Mouse (Mus musculus) C2C12 (cell line): ENCODE results near the gene Chek1. TPM values are rescaled to one million over a fixed set of nuclear protein-coding genes. Genes with fewer than 3 reads are reported as not detected.

Experiments used
- H3K27me3 ChIP-seq: one replicate; pipeline ENCODE4 v1.6.1; 2011; ENCODE audit not compliant: control insufficient read depth, insufficient read depth, insufficient read length
- H3K36me3 ChIP-seq: one replicate; pipeline ENCODE4 v1.6.1; 2011; ENCODE audit not compliant: control insufficient read depth, insufficient read depth
- H3K4me3 ChIP-seq: one replicate; pipeline ENCODE4 v1.5.1; 2011; ENCODE audit warnings: mild to moderate bottlenecking, control low read depth; ENCODE audit not compliant: poor library complexity, insufficient read depth, severe bottlenecking
- H3K79me2 ChIP-seq: one replicate; pipeline ENCODE4 v1.6.1; 2011; ENCODE audit not compliant: control insufficient read depth, insufficient read depth
- H3K79me3 ChIP-seq: one replicate; pipeline ENCODE4 v1.6.1; 2011; ENCODE audit warnings: low read depth, control low read depth
- H3ac ChIP-seq: one replicate; pipeline ENCODE3; 2011; ENCODE audit warnings: low read depth; ENCODE audit not compliant: control insufficient read depth, insufficient read length
- CEBPB ChIP-seq: IDR thresholded peaks from one replicate; pipeline ENCODE4 v1.6.1; 2011; ENCODE audit warnings: low read depth, mild to moderate bottlenecking, control low read depth, moderate library complexity
- CTCF ChIP-seq: IDR thresholded peaks from one replicate; pipeline ENCODE4 v1.5.1; 2011; ENCODE audit not compliant: control insufficient read depth, insufficient read depth, insufficient read length
- FOSL1 ChIP-seq: IDR thresholded peaks from one replicate; pipeline ENCODE4 v1.8.0; 2011; ENCODE audit warnings: mild to moderate bottlenecking, low read length; ENCODE audit not compliant: poor library complexity, insufficient read depth, severe bottlenecking
- MAX ChIP-seq: IDR thresholded peaks from one replicate; pipeline ENCODE4 v1.6.1; 2011; ENCODE audit warnings: mild to moderate bottlenecking, control low read depth
- MYOD1 ChIP-seq: IDR thresholded peaks from one replicate; pipeline ENCODE4 v1.6.1; 2011; ENCODE audit warnings: low read depth; ENCODE audit not compliant: control insufficient read depth, insufficient read length
- MYOG ChIP-seq: IDR thresholded peaks from one replicate; pipeline ENCODE4 v1.6.1; 2011; ENCODE audit not compliant: control insufficient read depth, insufficient read length; ENCODE audit errors: extremely low read depth
- USF1 ChIP-seq: IDR thresholded peaks from one replicate; pipeline ENCODE4 v1.6.1; 2011; ENCODE audit warnings: low read depth, mild to moderate bottlenecking, control low read depth, moderate library complexity
- long read RNA-seq, 2 experiments: library from polyadenylated mRNA; unstranded; transcript quantifications; one replicate each; pipeline ENCODE4 v2.0.0; 2019 to 2020
- polyA plus RNA-seq: library from polyadenylated mRNA; unstranded; fragments of >200 nt; fragmentation: generic; extraction: Trizol; gene quantifications from one replicate; pipeline ENCODE4 v1.2.1, GENCODE M21; 2012; ENCODE audit warnings: missing spikeins

The Chek1 gene
- polyA plus RNA-seq: 6.4 TPM
- long read RNA-seq, experiment 1, transcript Chek1-201 (13 exons, 3,397 nt): major isoform, 5 of 9 reads
- long read RNA-seq, experiment 1, partial matches to known transcripts: 1 of 9 reads
- long read RNA-seq, experiment 1, other reads (novel, unspliced or antisense): 1 of 9 reads
- long read RNA-seq, experiment 2, transcript Chek1-201 (13 exons, 3,397 nt): major isoform, 61 of 80 reads
- long read RNA-seq, experiment 2, transcript Chek1-202 (12 exons, 3,797 nt): minor isoform, 8 of 80 reads
- long read RNA-seq, experiment 2, partial matches to known transcripts: 1 of 80 reads
- long read RNA-seq, experiment 2, other reads (novel, unspliced or antisense): 7 of 80 reads

DNA sequence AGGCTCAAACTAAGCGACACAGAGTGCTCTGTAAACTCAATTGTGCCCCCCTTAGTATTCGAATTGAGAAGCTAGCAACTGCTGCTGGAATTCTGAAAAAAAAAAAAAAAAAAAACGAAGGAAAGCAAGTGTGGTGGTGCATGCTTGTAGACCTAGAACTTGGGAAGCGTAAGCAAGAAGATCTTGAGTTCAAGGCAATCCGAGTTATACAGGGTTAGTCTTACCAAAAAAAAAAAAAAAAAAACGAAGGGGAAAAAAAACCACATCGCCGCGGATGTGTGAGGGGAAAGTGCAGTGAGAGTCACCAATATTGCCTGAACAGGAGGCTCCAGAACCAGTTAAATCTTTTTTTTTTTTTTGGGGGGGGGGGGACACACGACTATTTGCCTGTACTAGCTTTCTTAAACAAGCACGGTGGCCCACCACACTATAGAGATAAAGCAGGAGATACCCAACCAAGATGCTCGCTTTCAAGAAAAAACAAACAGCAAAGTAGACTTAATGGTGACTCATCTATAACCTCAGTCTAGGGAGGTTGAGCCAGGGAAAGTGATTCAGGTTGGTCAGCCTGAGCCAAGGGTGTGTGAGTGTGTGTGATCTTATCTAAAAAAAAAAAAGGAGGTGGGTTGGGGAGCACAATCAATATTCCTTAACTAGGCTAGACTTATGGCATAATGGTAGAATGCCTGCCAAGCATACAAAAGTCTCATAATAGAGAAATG lies at the start of gene Chek1:
Gene Chek1 (minus strand): TSS at position 32 of the 722 bp plus-strand sequence.
- TF ChIP-seq CEBPB (no peak), MYOD1 (no peak), USF1 (no peak), MAX (no peak), MYOG (no peak), CTCF (no peak), FOSL1 (no peak)
- H3K36me3 ChIP-seq: peaks cover 41% of the 10 kb centered on the region
- H3K79me2 ChIP-seq: peaks cover 18% of the 10 kb centered on the region
- no peaks in the 10 kb centered on the region for H3K27me3 ChIP-seq
- peak within 1 kb of the TSS; percentile 77 for H3ac ChIP-seq
- H3K4me3 ChIP-seq: peak within 1 kb of the TSS; percentile 50
- H3K79me3 ChIP-seq: peaks cover 5% of the 10 kb centered on the region

DNA sequence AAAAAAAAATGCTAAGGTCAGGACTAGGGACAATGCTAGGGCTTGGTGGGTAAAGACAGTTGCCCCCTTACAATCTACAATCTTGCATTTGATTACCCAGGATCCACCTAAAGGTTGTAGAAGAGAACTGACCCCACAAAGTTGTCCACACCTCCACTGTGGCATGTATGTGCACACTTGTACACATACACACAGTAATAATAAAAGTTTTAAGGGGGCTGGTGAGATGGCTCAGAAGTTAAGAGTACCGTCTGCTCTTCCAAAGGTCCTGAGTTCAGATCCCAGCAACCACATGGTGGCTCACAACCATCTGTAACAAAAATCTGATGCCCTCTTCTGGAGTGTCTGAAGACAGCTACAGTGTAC lies 42.2 kb upstream of the Chek1 start:
- TF ChIP-seq USF1 (no peak), FOSL1 (no peak), CTCF (no peak), CEBPB (no peak), MYOG (no peak), MAX (no peak), MYOD1 (no peak)

GRCm38 (mm10) chr9:36768156-36769047 lies 41.5 kb upstream of the Chek1 start:
- H3K4me3 ChIP-seq: peak overlapping the region; percentile 52
- H3K79me3 ChIP-seq: peaks cover 30% of the 10 kb centered on the region
- H3K27me3 ChIP-seq: no peaks in the 10 kb centered on the region
- H3K79me2 ChIP-seq: peaks cover 40% of the 10 kb centered on the region
- peaks cover 18% of the 10 kb centered on the region for H3K36me3 ChIP-seq
- TF ChIP-seq MYOG (no peak), FOSL1 (no peak), CTCF (no peak), MAX (no peak), CEBPB (no peak)
- H3ac ChIP-seq: peak overlapping the region; percentile 71

More for the DNA sequence above, 42.2 kb upstream of the Chek1 start:
- no peaks in the 10 kb centered on the region for H3K27me3 ChIP-seq
- no peak overlapping the region for H3ac ChIP-seq
- peaks cover 34% of the 10 kb centered on the region for H3K79me2 ChIP-seq
- H3K36me3 ChIP-seq: peaks cover 12% of the 10 kb centered on the region
- peaks cover 28% of the 10 kb centered on the region for H3K79me3 ChIP-seq
- H3K4me3 ChIP-seq: no peak overlapping the region

DNA sequence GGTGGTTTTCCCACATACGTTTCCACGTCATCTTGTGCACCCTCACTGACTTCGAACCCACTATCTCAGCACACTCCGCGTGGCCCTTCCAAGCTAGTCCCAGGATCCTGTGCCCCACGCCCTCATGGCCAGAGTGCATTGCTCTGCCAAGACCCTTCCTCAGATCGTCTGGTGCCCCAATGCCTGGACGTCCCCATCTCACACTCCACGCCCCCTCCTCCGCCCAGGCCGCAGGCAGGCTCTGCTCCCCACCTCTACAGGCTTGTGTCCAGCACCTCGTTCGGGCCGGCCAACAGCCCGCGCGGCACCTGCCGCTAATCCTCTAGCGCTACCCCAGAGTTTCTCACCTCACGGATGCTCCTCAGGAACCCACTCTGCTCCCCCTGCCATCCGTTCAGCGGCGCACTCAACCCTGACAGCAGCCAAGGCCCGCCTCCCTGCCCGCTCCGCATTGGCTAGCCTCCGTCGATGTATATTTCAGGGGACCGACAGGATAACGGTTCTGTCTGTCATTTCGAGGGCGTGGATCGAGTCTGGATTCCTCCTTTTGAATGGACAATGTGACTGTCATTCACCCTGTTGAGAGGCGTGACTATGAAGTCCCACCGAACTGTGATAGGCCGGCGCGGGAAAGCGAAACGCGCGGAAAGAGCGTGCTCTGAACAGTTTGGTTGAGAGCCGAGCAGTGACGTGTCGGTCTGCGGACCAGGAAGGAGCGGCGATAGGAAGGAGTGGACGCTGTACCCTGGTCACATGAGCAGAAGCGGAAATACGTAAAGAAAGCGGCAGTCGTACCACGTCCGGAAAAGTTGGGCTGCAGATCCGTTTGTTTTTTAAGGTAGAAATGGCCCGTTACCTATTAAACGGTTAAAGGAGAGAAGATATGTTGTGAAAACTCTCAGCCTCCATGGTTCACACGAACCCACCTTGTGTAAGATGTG lies 40.6 kb upstream of the Chek1 start, which contains the start of gene Stt3a:
Gene Stt3a (minus strand): TSS at position 477 of the 941 bp plus-strand sequence.
- peak within 1 kb of the TSS; percentile 96 for H3K4me3 ChIP-seq
- peaks cover 45% of the 10 kb centered on the region for H3K79me2 ChIP-seq
- peak within 1 kb of the TSS; percentile 96 for H3ac ChIP-seq
- TF ChIP-seq MAX (peak; percentile 79), USF1 (peak; percentile 98), CTCF (no peak)
- peaks cover 28% of the 10 kb centered on the region for H3K36me3 ChIP-seq
- H3K27me3 ChIP-seq: no peaks in the 10 kb centered on the region
- peaks cover 32% of the 10 kb centered on the region for H3K79me3 ChIP-seq

GRCm38 (mm10) chr9:36764378-36764777 lies 37.5 kb upstream of the Chek1 start:
- Histone ChIP-seq H3K36me3 (peaks cover 44% of the 10 kb centered on the region), H3K79me2 (peaks cover 45% of the 10 kb centered on the region), H3ac (no peak overlapping the region), H3K27me3 (no peaks in the 10 kb centered on the region), H3K79me3 (peaks cover 34% of the 10 kb centered on the region), H3K4me3 (no peak overlapping the region)
- TF ChIP-seq CEBPB: no peak
- no peak for TF ChIP-seq CTCF
- TF ChIP-seq MYOG: no peak
- no peak for TF ChIP-seq FOSL1
- no peak for TF ChIP-seq MYOD1
- no peak for TF ChIP-seq USF1
- no peak for TF ChIP-seq MAX
